Mouse (Mus musculus) E14TG2a.4 (cell line): ENCODE data around the gene Lrrc23.

Experiments
- CTCF ChIP-seq: conservative IDR thresholded peaks from 2 replicates; pipeline ENCODE4 v1.5.1; 2014; ENCODE audit warnings: low read length
- POU5F1 ChIP-seq: IDR thresholded peaks from 2 replicates; pipeline ENCODE4 v1.6.1; 2014; ENCODE audit warnings: low read length, borderline replicate concordance

GRCm38 (mm10) chr6:124756652-124757350, 22.7 kb downstream of the Lrrc23 start:
- TF ChIP-seq CTCF (no peak), POU5F1 (no peak)
